Mouse (Mus musculus) olfactory bulb, adult 2 months (tissue): ENCODE results near the gene Hist1h2ap.
"Not testable (repeated sequence)": the region's sequence is repeated elsewhere in the genome, so short reads cannot be mapped to it uniquely, and the experiment has no call there.

Experiments used
- CTCF ChIP-seq: fragments of 200-500 bp; IDR thresholded peaks from 2 replicates; pipeline ENCODE4 v1.5.1; 2012; ENCODE audit warnings: low read depth, mild to moderate bottlenecking, low read length, moderate library complexity; ENCODE audit not compliant: insufficient read depth
- POLR2A ChIP-seq: fragments of 200-500 bp; IDR thresholded peaks from 2 replicates; pipeline ENCODE4 v1.6.1; 2012; ENCODE audit warnings: mild to moderate bottlenecking, low read depth, low read length, moderate library complexity; ENCODE audit not compliant: insufficient read depth

GRCm38 (mm10) chr13:21812092-21812491 is 21.2 kb downstream of the Hist1h2ap start:
- not testable (repeated sequence) for TF ChIP-seq CTCF, POLR2A
